Mouse (Mus musculus) gastrocnemius, postnatal 4 days (tissue): Measurements from ENCODE around the gene Shisa9. TPM values are rescaled to one million over a fixed set of nuclear protein-coding genes. Genes with fewer than 3 reads are reported as not detected.

Experiments used
- DNase-seq, 2 experiments: peaks; one replicate each; pipeline ENCODE4 v3.0.0; 2021 to 2022; ENCODE audit warnings: low spot score in 2 of 2, mixed read lengths in 2 of 2
- total RNA-seq, 2 experiments: library from RNA; stranded (reverse); gene quantifications; 2 replicates each; pipeline ENCODE4 v1.2.3; 2021

Gene Shisa9
- total RNA-seq, 2 experiments from 2014 or later = 0.34 to 0.52 TPM

- no peak for DNase-seq
These were observed 212.9 kb downstream of the Shisa9 start for GRCm38 (mm10) chr16:12196841-12197240.

- no peak for DNase-seq
These were observed 213.7 kb downstream of the Shisa9 start for GRCm38 (mm10) chr16:12197611-12198010.

GRCm38 (mm10) chr16:12201216-12201615 is 217.3 kb downstream of the Shisa9 start:
- no peak for DNase-seq

- DNase-seq = no peak
These were observed 218.2 kb downstream of the Shisa9 start for GRCm38 (mm10) chr16:12202151-12202550.

- no peak for DNase-seq
These were observed 219.1 kb downstream of the Shisa9 start for GRCm38 (mm10) chr16:12203055-12203454.

- DNase-seq = no peak
These were observed 220.5 kb downstream of the Shisa9 start for GRCm38 (mm10) chr16:12204423-12204822.

- no peak for DNase-seq
These were observed 222.6 kb downstream of the Shisa9 start for GRCm38 (mm10) chr16:12206421-12206950.

GRCm38 (mm10) chr16:12206951-12207350 is 223.0 kb downstream of the Shisa9 start:
- no peak for DNase-seq

- no peak for DNase-seq
These were observed 225.4 kb downstream of the Shisa9 start for GRCm38 (mm10) chr16:12209355-12209754.

GRCm38 (mm10) chr16:12209819-12210218 is 225.9 kb downstream of the Shisa9 start:
- no peak for DNase-seq

GRCm38 (mm10) chr16:12214018-12214417 is 230.1 kb downstream of the Shisa9 start:
- no peak for DNase-seq

GRCm38 (mm10) chr16:12217289-12218150 is 233.6 kb downstream of the Shisa9 start:
- no peak for DNase-seq

- DNase-seq = no peak
These were observed 234.2 kb downstream of the Shisa9 start for GRCm38 (mm10) chr16:12218151-12218532.

GRCm38 (mm10) chr16:12219821-12220220 is 235.9 kb downstream of the Shisa9 start:
- no peak for DNase-seq

GRCm38 (mm10) chr16:12223537-12223936 is 239.6 kb downstream of the Shisa9 start:
- DNase-seq = no peak

GRCm38 (mm10) chr16:12226937-12227336 is 243.0 kb downstream of the Shisa9 start:
- no peak for DNase-seq

GRCm38 (mm10) chr16:12233288-12233687 is 249.4 kb downstream of the Shisa9 start:
- DNase-seq = no peak

- no peak for DNase-seq
These were observed 250.4 kb downstream of the Shisa9 start for GRCm38 (mm10) chr16:12234289-12234688.

- no peak for DNase-seq
These were observed 254.7 kb downstream of the Shisa9 start for GRCm38 (mm10) chr16:12238611-12239010.

GRCm38 (mm10) chr16:12259361-12259760 is 275.4 kb downstream of the Shisa9 start:
- DNase-seq = no peak

- no peak for DNase-seq
These were observed 281.9 kb downstream of the Shisa9 start for GRCm38 (mm10) chr16:12265828-12266227.

- DNase-seq = no peak
These were observed 316.6 kb downstream of the Shisa9 start for GRCm38 (mm10) chr16:12300523-12300922.

- no peak for DNase-seq
These were observed 319.5 kb downstream of the Shisa9 start for GRCm38 (mm10) chr16:12303420-12303819.
